Comparison of ENCODE assay signal across 8 mouse cellular contexts in genomic region chr1:165708686-165709380, GRCm38 (mm10). TPM values are rescaled to one million over a fixed set of nuclear protein-coding genes. Genes with fewer than 3 reads are reported as not detected.
DNase-seq lines count a peak whose midpoint lies in the region; ATAC-seq and TF ChIP-seq lines count a peak whose summit lies in the region.

No protein-coding gene starts in this region.

- DNase-seq in lung, postnatal 0 days (ENCODE audit: low spot score), result no peak
- DNase-seq in lung, postnatal 10 days, result no peak
- no peak for DNase-seq in liver, embryonic 13.5 days
- peak; percentile 67 for DNase-seq in thymus, postnatal 14 days
- DNase-seq in gastrocnemius, postnatal 4 days (ENCODE audit: low spot score in 2 of 2), result no peak
- DNase-seq in frontal cortex, adult 2 months (ENCODE audit: extremely low spot score in 1 of 2, low spot score in 1 of 2), result no peak

- no peaks in the 10 kb centered on the region for H3K9me3 ChIP-seq in lung, postnatal 0 days (ENCODE audit: low read length)
- no peaks in the 10 kb centered on the region for H3K9me3 ChIP-seq in heart, embryonic 13.5 days
- no peaks in the 10 kb centered on the region for H3K9me3 ChIP-seq in liver, embryonic 13.5 days (replicated peaks)

- H3K27ac ChIP-seq in lung, postnatal 0 days (ENCODE audit: low read length), result peak overlapping the region; percentile 86; the same call in 1 of the 2 replicates
- peak overlapping the region; percentile 97 for H3K27ac ChIP-seq in heart, embryonic 13.5 days (replicated peaks)
- H3K27ac ChIP-seq in liver, embryonic 13.5 days, result peak overlapping the region; percentile 20; the same call in 1 of the 2 replicates

- TF ChIP-seq CTCF in lung, postnatal 0 days (IDR thresholded peaks at IDR 0.05), result no peak

- H3K27me3 ChIP-seq in lung, postnatal 0 days (replicated peaks; ENCODE audit: insufficient read depth, low read length), result no peaks in the 10 kb centered on the region
- H3K27me3 ChIP-seq in heart, embryonic 13.5 days (replicated peaks), result no peaks in the 10 kb centered on the region
- peaks cover 36% of the 10 kb centered on the region for H3K27me3 ChIP-seq in liver, embryonic 13.5 days

- TF ChIP-seq EP300 in lung, postnatal 0 days (IDR thresholded peaks at IDR 0.05), result no peak

- H3K9ac ChIP-seq in lung, postnatal 0 days (replicated peaks; ENCODE audit: low read depth), result no peak overlapping the region; the same call in 1 of the 2 replicates
- peak overlapping the region; percentile 99 for H3K9ac ChIP-seq in heart, embryonic 13.5 days
- H3K9ac ChIP-seq in liver, embryonic 13.5 days, result no peak overlapping the region

- ATAC-seq in lung, postnatal 0 days, result no peak
- ATAC-seq in heart, embryonic 13.5 days (ENCODE audit: extremely low read depth, insufficient number of reproducible peaks, low FRiP score, low TSS enrichment), result no peak
- ATAC-seq in liver, embryonic 13.5 days (ENCODE audit: low read depth), result no peak
- no peak for ATAC-seq in erythroblast, adult 5-6 weeks (replicated peaks; ENCODE audit: low FRiP score, poor library complexity, severe bottlenecking)

- H3K4me1 ChIP-seq in lung, postnatal 0 days (ENCODE audit: insufficient read depth, low read depth, low read length), result no peaks in the 10 kb centered on the region
- peaks cover 61% of the 10 kb centered on the region for H3K4me1 ChIP-seq in heart, embryonic 13.5 days
- H3K4me1 ChIP-seq in liver, embryonic 13.5 days (replicated peaks), result peaks cover 48% of the 10 kb centered on the region

- H3K4me3 ChIP-seq in lung, postnatal 0 days (ENCODE audit: low read depth, low read length), result peak overlapping the region; percentile 66; the same call in 1 of the 2 replicates
- H3K4me3 ChIP-seq in heart, embryonic 13.5 days, result peak overlapping the region; percentile 92
- H3K4me3 ChIP-seq in liver, embryonic 13.5 days (replicated peaks), result 0 out of 2 replicates have a peak overlapping the region, but pooled peaks have one; percentile 60

- WGBS in lung, postnatal 0 days, result 41% methylated on average over 9 of the region's 9 CpGs
- WGBS in heart, embryonic 13.5 days, result 24% methylated on average over 9 of the region's 9 CpGs
- 30% methylated on average over 9 of the region's 9 CpGs for WGBS in liver, embryonic 13.5 days (ENCODE audit: insufficient replicate concordance)

- H3K36me3 ChIP-seq in lung, postnatal 0 days (ENCODE audit: insufficient read depth, low read length), result no peaks in the 10 kb centered on the region
- H3K36me3 ChIP-seq in heart, embryonic 13.5 days, result peaks cover 6% of the 10 kb centered on the region
- H3K36me3 ChIP-seq in liver, embryonic 13.5 days, result no peaks in the 10 kb centered on the region

- peak overlapping the region; percentile 91 for H3K4me2 ChIP-seq in lung, postnatal 0 days (replicated peaks; ENCODE audit: low read depth, low read length)
- peak overlapping the region; percentile 88 for H3K4me2 ChIP-seq in heart, embryonic 13.5 days
- H3K4me2 ChIP-seq in liver, embryonic 13.5 days, result peak overlapping the region; percentile 78

RNA-seq across cellular contexts. Expression of gene Rcsd1, which starts 0.7 kb away (rescaled TPM):
- 49.6 and 54.4 TPM in 2 replicates for polyA plus RNA-seq in lung, postnatal 0 days (2015; fragmentation: Nextera tagmentation; extraction: Ambion mirVana)
- polyA plus RNA-seq in heart, embryonic 13.5 days (2015; fragmentation: Nextera tagmentation; extraction: Ambion mirVana), result 83.9 and 95.4 TPM in 2 replicates
- polyA plus RNA-seq in liver, embryonic 13.5 days (2015; fragmentation: Nextera tagmentation; extraction: Ambion mirVana), result 7.5 and 8.3 TPM in 2 replicates
- 100 to 1,000 TPM; 108 to 126 TPM for total RNA-seq in gastrocnemius, postnatal 4 days (2021)
- 6.2 and 6.8 TPM in 2 replicates for polyA plus RNA-seq in frontal cortex, adult 2 months (2012; rRNA removed)
- total RNA-seq in erythroblast, adult 5-6 weeks (2015; ENCODE audit: low replicate concordance), result 20.0 and 25.5 TPM in 2 replicates
- 27.2 and 29.6 TPM in 2 replicates for total RNA-seq in erythroblast, adult 5-6 weeks (2017; ENCODE audit: low replicate concordance)

RNA-seq across cellular contexts. Expression of gene Creg1, which starts 54.7 kb away (rescaled TPM):
- 123 and 148 TPM in 2 replicates for polyA plus RNA-seq in lung, postnatal 0 days (2015; fragmentation: Nextera tagmentation; extraction: Ambion mirVana)
- 105 and 110 TPM in 2 replicates for polyA plus RNA-seq in heart, embryonic 13.5 days (2015; fragmentation: Nextera tagmentation; extraction: Ambion mirVana)
- 334 and 344 TPM in 2 replicates for polyA plus RNA-seq in liver, embryonic 13.5 days (2015; fragmentation: Nextera tagmentation; extraction: Ambion mirVana)
- total RNA-seq in gastrocnemius, postnatal 4 days (2021), result 10 to 100 TPM; 27.5 to 28.3 TPM
- polyA plus RNA-seq in frontal cortex, adult 2 months (2012; rRNA removed), result 33.9 and 36.1 TPM in 2 replicates
- total RNA-seq in erythroblast, adult 5-6 weeks (2015; ENCODE audit: low replicate concordance), result 921 and 924 TPM in 2 replicates
- total RNA-seq in erythroblast, adult 5-6 weeks (2017; ENCODE audit: low replicate concordance), result 849 and 890 TPM in 2 replicates

Comparison
In these comparisons a context has a peak if more than half of its experiments do, and no peak if none do; other contexts are left out.
1. H3K27ac ChIP-seq: peak in every context shown above with its lines; median percentile 97 in heart, embryonic 13.5 days; 86 in lung, postnatal 0 days; 20 in liver, embryonic 13.5 days.